Mouse (Mus musculus) embryo, embryonic 10.5 days (tissue): ENCODE data around the gene Ahcyl2.

ENCODE experiments used
- DNase-seq: peaks from one replicate; pipeline ENCODE4 v3.0.0-alpha.2; 2015; ENCODE audit warnings: low spot score

Gene Ahcyl2

DNA sequence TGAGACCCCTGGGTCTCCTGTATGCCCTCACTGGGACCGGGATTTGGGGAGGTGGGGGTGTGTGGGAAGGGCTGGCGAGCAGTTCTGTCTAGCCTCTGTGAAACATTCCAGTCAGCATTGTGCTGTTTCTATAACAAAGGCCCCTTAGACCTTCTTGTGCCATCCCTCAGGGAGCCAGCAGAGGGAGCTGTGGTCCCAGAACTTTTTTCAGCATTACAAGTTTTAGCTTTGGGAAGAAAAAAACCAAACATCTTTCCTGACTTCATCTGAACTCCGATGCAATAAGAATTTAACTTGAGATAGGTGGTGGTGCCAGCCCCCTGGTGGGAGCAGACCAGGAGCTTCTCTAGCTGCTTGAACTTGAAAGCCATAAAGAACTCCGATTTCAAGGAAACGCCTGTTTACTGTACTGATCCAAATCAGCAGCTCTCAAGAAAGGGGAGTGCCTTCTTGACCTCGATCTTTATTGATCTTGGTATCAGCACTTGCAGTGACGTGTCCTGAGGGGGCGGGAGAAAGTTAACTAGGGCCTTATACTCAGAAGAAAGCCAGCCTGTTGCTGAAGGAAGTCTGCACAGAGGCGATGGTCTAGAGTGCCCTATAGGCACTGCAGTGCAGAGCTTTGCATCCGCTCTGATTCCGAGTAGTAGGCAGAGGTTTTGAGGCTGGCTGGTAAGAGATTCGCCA, 85.5 kb downstream of the Ahcyl2 start:
- peak; percentile 92 for DNase-seq

DNA sequence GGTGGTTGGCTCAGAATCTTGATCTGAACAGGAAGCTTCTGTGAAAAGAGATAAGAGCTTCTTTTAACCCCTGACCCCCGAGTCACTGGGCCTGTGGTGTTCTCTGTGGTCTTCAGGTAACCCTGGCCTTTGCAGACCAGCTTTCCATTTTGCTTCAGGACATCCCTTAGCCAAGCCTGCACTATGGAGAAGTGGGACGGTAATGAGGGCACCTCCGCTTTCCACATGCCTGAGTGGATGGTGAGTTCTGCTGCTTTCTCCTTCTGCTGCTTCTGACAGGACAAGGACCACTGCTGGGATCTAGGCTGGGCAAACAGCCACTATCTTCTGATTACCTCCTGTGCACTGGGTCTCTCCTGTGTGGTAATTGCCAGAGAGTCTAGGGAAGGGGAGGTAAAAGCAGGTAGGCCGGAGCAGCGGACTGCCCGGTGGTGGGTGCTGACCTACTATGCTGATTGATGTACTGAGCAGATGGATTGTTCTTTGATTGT, 86.1 kb downstream of the Ahcyl2 start:
- no peak for DNase-seq

DNA sequence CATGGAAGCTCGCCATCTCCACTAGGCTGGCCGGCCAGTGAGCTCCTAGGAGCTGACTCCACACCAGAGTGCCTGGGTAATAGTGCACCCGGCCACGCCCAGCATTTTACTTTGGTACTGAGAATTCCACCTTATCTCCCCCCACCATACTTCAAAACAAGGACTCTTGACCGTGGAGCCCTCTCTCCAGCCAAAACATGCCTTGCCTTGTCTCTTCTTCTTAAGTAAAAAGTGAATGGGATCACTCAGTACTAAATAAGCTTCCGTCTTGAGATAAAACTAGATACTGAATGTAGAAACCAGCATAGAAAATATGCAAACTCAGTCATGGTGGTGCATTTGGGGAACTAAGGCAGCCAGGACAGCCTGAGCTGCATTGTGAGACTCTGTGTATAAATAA, 90.8 kb downstream of the Ahcyl2 start:
- DNase-seq, result no peak

DNA sequence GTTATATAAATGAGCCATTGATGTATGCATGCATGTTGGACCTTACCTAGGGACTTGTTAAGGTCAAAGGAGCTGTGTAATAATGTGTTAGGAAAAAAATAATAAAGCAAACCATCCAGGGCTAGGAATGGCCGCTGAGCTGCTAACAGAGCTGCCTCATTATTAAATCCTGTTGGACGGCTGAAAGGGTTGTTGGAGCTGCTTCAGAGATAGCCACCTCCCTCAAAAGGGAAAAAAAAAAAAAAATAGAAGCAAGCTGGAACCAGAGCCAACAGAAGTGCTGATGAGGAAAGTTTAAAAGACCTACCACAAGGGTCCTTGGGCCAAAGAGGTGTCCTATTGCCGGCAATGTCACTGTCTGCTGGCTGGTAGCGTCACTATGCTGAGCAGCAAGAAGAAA, 91.5 kb downstream of the Ahcyl2 start:
- no peak for DNase-seq

DNA sequence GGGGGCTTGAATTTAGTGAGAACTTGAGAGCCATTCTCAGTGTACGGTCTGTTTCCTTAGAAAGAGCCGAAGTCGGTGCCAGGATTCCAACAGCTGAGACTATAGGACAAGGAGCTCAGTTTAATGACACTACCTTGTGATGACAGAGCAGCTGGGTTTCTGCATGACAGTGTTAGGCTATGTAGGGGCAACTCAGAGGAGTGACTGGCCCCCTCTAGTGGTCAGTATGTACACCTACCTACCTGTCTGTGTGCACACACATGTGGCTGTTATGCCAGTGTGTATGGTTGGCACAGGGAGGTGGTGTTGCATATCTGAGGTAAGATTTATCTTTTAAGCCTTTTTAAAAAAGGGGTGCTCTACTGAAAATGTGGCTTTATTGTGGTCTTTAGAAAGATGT, 92.4 kb downstream of the Ahcyl2 start:
- DNase-seq, result peak; percentile 56

DNA sequence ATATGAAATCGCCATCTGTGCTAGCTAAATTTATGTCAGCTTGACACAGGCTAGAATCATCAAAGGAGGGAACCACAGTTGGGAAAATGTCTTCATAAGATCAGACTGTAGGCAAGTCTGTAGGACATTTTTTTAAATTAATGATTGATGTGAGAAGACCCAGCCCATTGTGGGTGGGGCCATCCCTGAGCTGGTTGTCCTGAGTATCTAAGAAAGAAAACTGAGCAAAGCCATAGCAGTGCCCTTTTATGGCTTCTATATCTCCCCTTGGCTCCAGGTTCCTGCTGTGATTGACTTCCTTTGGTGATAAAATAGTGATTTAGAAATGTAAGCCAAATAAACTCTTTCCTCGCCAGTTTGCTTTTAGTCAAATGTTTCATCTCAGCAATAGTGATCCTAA, 97.1 kb downstream of the Ahcyl2 start:
- no peak for DNase-seq

DNA sequence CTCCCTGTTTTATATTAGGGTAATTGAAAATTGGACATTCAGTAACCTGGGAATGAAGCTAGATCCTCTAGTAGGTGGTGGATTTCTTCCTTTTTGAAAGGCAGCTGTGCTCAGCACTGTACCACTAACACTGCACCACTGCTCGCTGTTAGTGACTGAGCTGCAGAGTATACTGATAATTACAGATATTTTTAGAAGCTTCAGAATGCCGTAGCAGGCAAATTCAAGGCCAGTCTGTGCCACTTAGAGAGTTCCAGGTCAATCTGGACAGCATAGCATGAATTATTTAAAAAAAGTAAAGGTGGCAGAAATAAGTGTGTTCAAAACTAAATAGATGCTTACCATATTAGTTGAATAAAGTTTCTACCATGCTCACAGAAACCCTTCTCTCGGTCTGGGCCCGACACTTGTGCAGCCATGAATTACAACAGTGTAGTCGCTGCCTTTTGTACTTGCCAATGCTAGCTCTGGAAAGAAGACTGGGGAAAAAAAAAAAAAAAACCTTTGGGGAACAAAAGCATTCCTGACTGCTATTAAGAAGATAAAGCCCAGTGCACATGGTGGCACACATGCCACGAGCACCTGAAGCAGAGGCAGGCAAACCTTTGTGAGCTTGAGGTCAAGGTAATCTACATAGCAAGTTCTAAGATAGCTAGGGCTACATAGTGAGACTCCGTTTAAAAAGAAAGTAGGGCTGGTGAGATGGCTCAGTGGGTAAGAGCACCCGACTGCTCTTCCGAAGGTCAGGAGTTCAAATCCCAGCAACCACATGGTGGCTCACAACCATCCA, 99.3 kb downstream of the Ahcyl2 start:
- DNase-seq, result no peak

DNA sequence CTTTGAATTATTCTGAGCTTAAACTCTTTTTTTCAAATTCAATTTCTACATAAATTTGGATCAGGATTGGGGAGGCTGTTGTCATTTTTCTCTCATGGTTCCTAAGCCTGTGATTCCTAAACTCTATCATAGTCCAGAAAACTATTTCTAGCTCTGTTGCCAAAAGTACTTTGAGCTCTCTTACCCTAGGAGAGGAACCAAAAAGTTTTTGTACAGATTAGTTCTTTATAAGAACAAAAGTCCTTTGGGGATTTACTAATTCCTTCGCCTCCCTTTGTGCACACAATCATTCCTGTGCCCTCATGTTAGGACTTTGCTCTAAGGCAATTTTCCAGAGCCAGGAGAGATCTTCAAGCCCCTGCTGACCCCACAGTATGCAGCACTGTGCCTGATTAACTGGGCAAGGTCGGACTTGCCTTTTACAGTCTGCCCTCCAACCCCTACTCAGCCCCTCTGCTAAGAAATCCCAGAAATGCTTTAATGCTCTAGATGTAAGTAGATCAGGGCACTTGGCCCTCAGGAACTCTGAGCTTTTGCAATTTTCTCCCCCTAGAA, 100.6 kb downstream of the Ahcyl2 start:
- no peak for DNase-seq

DNA sequence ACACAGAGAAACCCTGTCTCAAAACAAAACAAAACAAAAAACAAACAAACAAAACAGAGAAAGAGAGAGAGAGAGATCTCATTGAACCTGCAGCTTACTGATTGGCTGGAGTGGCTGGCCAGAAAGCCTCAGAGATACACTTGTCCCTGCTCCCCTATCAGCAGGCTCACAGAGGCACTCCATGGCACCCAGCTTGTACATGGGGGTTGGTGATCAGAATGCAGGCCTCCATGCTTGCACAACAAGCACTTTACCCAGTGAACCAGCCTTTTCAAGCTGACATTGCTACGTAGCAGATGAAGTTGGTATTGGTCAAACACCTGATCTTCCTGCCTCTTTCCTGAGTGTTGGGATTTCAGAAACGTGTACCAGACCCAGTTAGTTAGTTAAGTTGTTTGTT, 105.8 kb downstream of the Ahcyl2 start:
- DNase-seq, result no peak

DNA sequence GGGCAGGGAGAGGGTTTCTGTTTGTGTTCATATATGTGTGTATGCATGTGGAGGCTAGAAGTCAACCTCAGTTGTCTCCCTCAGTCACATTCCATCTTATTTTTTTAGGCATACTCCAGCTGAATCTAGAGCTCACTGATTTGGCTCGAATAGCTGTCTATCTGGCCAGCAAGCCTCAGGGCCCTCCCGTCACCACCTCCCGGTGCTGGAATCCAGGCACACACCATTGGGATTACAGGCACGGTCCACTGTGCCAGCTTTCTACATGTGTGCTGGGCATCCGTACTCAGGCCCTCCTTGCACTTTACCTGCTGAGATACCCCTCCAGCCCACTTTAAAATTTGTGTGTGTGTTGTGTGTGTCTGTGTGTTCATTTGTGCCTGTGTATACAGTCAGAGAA, 107.8 kb downstream of the Ahcyl2 start:
- no peak for DNase-seq

DNA sequence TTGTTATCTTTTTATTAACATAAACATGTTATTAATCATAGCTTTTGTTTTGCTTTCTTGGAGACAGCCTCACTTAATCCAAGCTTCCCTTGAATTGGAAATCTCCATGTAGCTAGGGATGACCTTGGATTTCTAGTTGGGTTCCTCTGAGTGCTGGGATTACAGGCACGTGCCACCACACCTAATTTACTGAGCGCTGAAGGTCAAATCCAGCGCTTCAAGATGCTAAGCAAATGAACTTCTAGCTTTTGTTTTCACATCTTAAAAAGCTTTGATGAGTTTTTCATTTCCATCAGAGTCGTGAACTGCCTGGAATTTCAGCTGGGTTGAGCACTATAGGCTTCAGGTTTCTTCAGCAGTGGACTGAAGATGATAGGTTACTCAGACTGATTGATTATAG, 109.0 kb downstream of the Ahcyl2 start:
- DNase-seq, result no peak

DNA sequence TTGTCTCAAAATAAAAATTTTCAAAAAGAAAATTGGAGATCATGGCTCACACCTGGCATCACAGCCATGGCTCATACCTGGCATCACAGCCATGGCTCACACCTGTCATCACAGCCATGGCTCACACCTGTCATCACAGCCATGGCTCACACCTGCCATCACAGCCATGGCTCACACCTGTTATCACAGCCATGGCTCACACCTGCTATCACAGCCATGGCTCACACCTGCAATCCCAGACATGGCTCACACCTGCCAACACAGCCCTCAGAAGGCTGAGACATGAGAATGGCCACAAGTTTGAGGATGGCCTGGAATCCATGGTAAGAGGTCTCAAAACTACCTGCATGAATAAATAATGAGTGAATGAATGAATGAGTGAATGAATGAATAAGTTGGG, 111.8 kb downstream of the Ahcyl2 start:
- DNase-seq, result no peak

DNA sequence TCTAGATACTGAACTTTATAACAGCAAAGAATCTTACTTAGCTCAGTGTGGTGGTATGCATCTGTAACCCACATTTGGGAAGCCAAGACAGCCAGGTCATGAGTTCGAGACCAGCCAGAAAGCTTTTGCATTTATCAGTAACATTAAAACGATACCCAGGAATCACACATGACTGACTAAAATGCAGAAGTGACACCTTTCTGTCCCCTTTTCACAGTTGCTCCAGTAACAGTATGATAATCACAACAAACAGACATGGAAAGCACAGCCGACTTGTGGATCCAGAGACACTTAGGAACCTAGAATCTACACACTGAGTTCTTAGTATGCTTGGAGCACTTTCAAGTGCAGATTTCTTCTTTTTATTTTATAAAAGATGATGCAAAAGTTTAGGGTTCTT, 113.0 kb downstream of the Ahcyl2 start:
- no peak for DNase-seq

DNA sequence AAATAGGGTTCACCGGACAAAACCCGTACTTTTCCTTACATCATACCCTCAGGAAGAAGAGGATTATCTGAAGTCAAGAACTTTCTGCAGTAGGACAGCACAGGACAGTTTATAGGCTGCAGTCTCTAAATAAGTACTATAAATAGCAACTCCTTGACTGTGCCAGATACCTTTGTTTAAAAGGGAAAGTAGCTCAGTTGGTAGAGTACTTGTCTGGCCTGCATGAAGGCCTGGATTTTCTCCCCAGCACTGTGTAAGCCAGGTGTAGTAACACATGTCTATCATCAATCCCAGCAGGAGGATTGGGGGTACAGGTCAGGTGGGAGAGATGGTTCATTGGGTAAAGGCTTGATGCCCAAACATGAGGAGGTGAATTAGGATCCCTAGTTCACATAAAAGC, 114.1 kb downstream of the Ahcyl2 start:
- no peak for DNase-seq

DNA sequence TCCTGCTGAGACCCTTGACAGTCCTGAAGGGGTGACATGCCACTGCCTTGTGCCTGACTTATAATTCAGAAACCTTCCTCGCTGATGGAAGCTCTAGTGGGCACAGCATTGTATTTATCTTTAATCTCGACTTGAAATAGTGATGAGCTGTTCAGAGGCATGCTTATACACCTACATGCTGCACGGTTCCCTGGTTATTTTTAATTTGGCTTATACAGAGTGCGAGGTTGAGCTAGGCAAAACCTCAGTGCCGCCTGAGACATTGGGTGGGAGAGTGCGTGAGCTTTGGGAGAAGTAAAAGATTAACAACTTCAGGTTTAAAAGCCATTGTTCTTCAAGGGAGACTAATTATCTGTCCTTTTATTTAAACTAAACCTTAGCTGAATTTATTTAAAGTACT, 115.1 kb downstream of the Ahcyl2 start:
- DNase-seq, result no peak

DNA sequence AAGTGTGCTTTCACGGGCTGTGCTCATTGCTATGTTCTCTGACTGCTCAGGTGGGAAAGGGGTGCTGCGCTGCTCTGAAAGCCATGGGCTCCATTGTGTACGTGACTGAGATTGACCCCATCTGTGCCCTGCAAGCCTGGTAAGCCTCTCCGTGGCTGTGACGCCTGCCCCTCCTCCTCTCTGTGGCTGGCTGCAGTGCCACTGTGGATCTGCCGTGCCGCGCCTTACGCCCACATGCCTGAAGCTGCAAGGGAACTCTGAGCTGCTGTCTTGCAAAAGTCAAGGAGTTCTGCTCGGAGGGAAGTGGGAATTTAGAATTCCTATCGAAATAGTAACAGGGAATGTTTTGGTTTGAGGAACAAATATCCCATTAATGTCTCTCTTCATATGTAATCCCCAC, 123.3 kb downstream of the Ahcyl2 start:
- DNase-seq, result no peak

DNA sequence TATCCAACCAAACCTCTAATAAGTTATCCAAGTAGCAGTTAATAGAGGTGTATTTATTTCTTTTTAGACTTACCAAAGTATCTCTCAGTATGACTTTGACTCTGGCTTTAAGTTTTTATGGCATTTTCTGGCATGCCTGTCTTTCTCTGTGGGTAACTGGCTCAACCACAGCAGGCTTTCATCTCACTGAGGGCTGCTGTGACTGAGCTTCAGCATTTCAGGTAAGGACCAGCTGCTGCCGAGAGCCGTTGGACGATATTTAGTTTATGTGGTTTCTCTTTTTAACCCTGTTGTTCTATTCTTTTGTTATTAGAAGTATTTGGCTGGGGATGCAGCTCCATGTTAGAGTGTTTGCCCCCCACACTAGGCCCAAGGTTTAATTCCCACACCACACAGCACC, 129.2 kb downstream of the Ahcyl2 start:
- DNase-seq, result no peak

DNA sequence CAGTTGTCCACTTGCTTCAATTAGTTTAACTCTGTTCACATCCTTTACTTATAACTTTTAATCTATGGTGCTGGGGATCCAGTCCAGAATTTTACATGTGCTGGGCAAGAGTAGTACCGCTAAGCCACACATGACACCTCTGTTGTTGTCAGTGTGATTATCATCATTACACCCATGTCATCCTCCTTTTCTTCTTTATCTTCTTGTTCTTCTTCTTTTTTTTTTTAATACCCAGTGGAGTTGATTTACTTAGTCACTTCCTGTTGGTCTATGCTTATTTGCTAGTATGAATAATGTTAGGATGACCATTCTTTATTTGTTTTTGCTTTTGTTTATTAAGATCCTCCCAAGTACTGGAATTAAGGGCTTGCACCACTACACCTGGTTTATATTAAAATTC, 133.6 kb downstream of the Ahcyl2 start:
- DNase-seq, result no peak

DNA sequence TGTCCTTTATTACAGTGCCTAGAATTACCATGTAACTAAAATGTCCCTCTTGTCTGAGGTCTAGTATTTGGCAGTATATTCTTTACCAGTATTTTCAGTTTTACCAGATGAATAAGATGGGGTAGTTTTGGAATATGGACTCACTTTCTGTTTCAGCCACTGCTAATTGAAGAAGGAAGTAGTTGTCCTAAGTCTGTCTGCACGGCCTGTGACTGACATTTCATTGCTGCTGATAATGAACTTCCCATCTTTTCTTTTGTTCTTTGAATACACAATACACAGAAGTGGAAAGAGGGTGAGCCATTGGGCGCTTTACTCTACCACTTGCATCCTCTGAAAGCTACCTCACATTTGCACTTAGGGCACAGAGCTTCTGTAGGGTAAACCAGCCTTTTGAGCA, 134.4 kb downstream of the Ahcyl2 start:
- DNase-seq, result no peak

DNA sequence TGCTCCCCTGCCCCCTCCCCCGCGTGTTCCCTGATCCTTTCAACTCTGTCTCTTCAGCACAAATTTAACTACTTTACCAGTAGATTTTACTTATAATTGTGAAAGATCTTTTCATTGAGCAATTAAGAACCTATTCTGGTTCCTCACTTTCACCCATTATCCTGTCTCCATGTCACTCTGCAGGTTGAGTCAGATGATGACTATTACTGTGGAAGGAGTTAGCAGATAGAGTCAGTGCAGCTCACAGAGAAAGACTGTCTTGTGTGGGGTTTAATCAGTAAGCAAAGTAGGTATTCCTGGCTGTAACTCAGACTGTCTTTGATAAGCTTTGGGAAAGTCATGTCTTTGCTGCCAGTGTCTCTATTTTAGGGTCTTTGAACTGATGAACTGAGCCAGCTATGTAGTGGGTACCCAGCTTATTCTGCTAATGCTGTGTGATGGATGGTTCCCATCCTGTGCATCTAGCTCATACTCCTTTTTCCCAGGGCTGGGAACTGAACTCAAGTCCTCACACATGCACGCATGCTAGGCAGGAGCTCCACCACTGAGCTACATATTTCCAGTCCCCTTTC, 135.6 kb downstream of the Ahcyl2 start:
- no peak for DNase-seq

DNA sequence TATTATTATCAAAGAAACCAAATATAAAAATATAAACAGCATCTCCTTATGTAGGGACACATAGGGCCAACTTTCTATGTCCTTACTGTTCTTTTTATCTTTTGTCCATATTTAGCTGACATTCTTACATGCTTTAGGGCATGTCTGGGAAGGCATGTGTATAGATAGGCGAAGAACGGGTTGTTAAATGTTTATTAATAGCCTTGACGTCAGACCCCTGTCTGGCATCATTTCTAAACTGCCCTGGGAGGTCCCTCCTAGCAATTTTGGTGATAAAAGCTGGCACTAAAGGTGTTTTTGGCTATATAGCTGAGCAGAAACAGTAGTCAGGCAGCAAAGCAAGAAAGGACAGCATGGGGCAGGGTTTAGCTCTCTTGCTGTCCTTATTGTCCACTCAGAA, 136.5 kb downstream of the Ahcyl2 start:
- DNase-seq, result no peak

DNA sequence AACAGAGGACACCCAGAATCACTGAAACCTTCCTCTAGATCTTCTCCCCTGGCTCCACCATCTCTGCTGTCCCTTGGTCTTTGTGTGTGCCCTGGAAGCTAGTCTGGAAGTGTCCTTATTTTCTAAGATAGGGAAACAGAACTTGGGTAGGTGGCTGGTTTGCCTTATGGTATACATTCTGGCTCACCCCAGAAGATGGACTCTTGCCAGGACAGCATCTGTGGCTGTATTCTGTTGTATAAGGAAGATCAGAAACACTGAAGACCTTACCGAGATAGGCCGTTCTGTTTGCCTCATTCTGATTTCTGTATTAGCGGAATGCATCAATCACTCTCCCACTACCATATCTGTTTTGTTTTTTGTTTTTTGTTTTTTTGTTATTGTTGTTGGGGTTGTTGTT, 142.8 kb downstream of the Ahcyl2 start:
- DNase-seq, result no peak

DNA sequence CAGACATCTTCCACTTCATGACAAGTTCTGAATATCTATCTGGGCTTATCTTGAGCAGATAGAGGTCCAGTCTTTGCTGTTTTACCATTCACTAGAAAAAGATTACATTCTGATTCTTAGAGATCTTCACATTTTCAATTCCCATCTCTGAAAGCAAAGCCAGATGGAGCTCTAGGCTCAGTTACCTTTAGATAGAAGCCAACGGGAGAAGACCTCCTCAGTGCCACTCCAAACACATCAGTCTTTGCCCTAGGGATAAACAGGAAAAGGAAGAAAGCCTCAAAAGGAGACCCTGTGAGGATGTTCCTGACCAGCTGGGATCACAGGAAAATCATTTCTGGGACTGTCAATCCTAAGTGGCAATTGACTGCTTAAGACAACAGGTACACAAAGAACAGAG, 145.9 kb downstream of the Ahcyl2 start:
- DNase-seq, result no peak
